Mouse (Mus musculus) midbrain, embryonic 12.5 days (tissue): ENCODE measurements around the gene Megf11. TPM values are rescaled to one million over a fixed set of nuclear protein-coding genes. Genes with fewer than 3 reads are reported as not detected.
"Not testable (repeated sequence)": the region's sequence is repeated elsewhere in the genome, so short reads cannot be mapped to it uniquely, and the experiment has no call there.

Source experiments
- ATAC-seq: fragments of 200-750 bp; cut with Nextera tagmentation; 2 replicates; pipeline ENCODE4 v1.8.0; 2017; ENCODE audit warnings: low read depth, moderate TSS enrichment, moderate library complexity; ENCODE audit not compliant: low FRiP score
- H3K27ac ChIP-seq: fragments of 300-500 bp; sonication (generic); replicated peaks from 2 replicates; pipeline ENCODE4 v1.5.1; 2016; ENCODE audit warnings: mild to moderate bottlenecking
- H3K27me3 ChIP-seq: fragments of 300-500 bp; sonication (generic); 2 replicates; pipeline ENCODE4 v1.6.1; 2016; ENCODE audit warnings: mild to moderate bottlenecking
- H3K36me3 ChIP-seq: fragments of 300-500 bp; sonication (generic); 2 replicates; pipeline ENCODE4 v1.6.1; 2016
- H3K4me1 ChIP-seq: fragments of 300-500 bp; sonication (generic); 2 replicates; pipeline ENCODE4 v1.6.1; 2016
- H3K4me2 ChIP-seq: fragments of 300-500 bp; sonication (generic); replicated peaks from 2 replicates; pipeline ENCODE4 v1.6.1; 2016; ENCODE audit warnings: mild to moderate bottlenecking, moderate library complexity
- H3K4me3 ChIP-seq: fragments of 300-500 bp; sonication (generic); 2 replicates; pipeline ENCODE4 v1.5.1; 2016; ENCODE audit warnings: mild to moderate bottlenecking
- H3K9ac ChIP-seq: fragments of 300-500 bp; sonication (generic); replicated peaks from 2 replicates; pipeline ENCODE4 v1.6.1; 2016; ENCODE audit warnings: mild to moderate bottlenecking, moderate library complexity
- H3K9me3 ChIP-seq: fragments of 300-500 bp; sonication (generic); 2 replicates; pipeline ENCODE4 v1.6.1; 2016; ENCODE audit warnings: mild to moderate bottlenecking
- WGBS: fragments of 180-500 bp; shearing (Covaris S2); methylation state at CpG from one replicate; pipeline ENCODE4 v1.1.7; 2016; 5-methylcytosine and 5-hydroxymethylcytosine counted together
- polyA plus RNA-seq: library from polyadenylated mRNA; unstranded; fragments of >200 nt; fragmentation: Nextera tagmentation; extraction: Ambion mirVana; gene quantifications from 2 replicates; pipeline ENCODE4 v1.2.1, GENCODE M21; 2016

Megf11 gene
- polyA plus RNA-seq, 1 experiment from 2014 or later, result 6.5 TPM

DNA sequence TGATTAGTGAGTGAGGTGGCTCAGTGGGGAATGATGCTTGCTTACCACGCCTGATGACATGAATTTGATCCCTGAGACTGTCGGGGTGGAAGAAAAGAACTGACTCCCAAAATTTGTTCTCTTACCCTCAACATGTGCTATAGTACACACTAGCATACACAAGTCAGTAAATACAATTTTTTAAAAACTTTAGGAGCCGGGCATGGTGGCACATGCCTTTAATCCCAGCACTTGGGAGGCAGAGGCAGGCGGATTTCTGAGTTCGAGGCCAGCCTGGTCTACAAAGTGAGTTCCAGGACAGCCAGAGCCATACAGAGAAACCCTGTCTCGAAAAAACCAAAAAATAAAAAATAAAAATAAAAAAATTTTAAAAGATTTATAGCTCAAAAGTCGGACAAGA lies 349.6 kb downstream of the Megf11 start:
- not testable (repeated sequence) for H3K27ac ChIP-seq, H3K4me1 ChIP-seq, H3K9ac ChIP-seq, H3K27me3 ChIP-seq, ATAC-seq, H3K4me3 ChIP-seq, H3K9me3 ChIP-seq, H3K4me2 ChIP-seq, H3K36me3 ChIP-seq
- WGBS, result 89% methylated on average over 7 of the region's 7 CpGs

GRCm38 (mm10) chr9:64736076-64736638 lies 350.7 kb downstream of the Megf11 start:
- Histone ChIP-seq H3K9me3 (no peaks in the 10 kb centered on the region), H3K4me3 (peak overlapping the region; percentile 88), H3K9ac (peak overlapping the region; percentile 90), H3K27me3 (no peaks in the 10 kb centered on the region), H3K27ac (peak overlapping the region; percentile 90), H3K4me2 (peak overlapping the region; percentile 72), H3K4me1 (peaks cover 6% of the 10 kb centered on the region), H3K36me3 (no peaks in the 10 kb centered on the region)
- no peak for ATAC-seq
- WGBS, result 12% methylated on average over 9 of the region's 9 CpGs

DNA sequence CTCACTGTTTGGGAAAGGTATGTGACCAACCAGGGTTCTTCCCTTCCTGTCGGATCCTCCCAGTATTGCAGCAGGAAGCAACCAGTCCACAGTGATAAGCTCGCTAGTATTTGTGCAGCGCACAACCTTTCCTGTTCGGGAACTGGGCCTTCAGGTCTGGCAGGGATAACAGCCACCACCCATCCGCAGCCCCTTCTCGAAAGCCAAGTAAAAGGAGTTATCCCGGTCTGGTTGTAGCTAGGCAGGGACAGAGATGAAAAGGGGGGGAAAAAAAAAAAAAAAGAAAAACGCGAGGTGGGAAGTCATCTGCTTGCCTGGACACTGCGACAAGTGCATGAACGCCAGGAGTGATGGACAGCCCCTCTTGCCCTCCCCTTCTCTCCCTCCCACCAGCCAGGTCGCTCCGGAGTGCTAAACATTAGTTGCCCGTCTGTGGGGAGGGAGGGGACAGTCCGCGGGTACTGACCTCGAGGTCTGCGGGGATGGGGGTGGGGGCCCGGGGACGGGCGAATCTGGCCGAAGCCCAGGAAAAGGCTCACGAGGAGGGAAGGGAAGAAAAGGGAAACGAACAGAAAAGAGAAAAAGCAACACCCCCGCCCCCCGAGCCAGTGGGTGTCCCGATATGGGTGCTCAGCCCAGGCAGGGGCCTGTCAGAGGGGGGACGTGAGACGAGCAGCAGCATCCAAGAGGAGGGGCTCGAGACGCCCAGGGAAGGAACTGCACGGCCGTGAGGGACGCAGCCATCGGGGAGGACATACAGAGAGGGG lies 351.4 kb downstream of the Megf11 start:
- Histone ChIP-seq H3K27me3 (no peaks in the 10 kb centered on the region), H3K9me3 (no peaks in the 10 kb centered on the region), H3K4me1 (peaks cover 6% of the 10 kb centered on the region), H3K36me3 (no peaks in the 10 kb centered on the region), H3K27ac (peak overlapping the region; percentile 90), H3K9ac (peak overlapping the region; percentile 90), H3K4me2 (peak overlapping the region; percentile 72), H3K4me3 (peak overlapping the region; percentile 88)
- peak; percentile 82 for ATAC-seq
- WGBS, result under 1% methylated on average over 28 of the region's 35 CpGs

GRCm38 (mm10) chr9:64737406-64738201 lies 352.2 kb downstream of the Megf11 start, which contains the start of gene Rab11a:
Rab11a (minus strand) TSS chr9:64737758.
- no peaks in the 10 kb centered on the region for H3K27me3 ChIP-seq
- H3K9me3 ChIP-seq, result no peaks in the 10 kb centered on the region
- WGBS, result under 1% methylated on average over 61 of the region's 61 CpGs
- peak; percentile 98 for ATAC-seq
- H3K36me3 ChIP-seq, result no peaks in the 10 kb centered on the region
- peak within 1 kb of the TSS; percentile 90 for H3K27ac ChIP-seq
- H3K9ac ChIP-seq, result peak within 1 kb of the TSS; percentile 90
- H3K4me2 ChIP-seq, result peak within 1 kb of the TSS; percentile 72
- H3K4me1 ChIP-seq, result peaks cover 6% of the 10 kb centered on the region
- peak within 1 kb of the TSS; percentile 88 for H3K4me3 ChIP-seq

GRCm38 (mm10) chr9:64739001-64739400 lies 353.6 kb downstream of the Megf11 start:
- 89% methylated on average over 2 of the region's 2 CpGs for WGBS
- H3K9ac ChIP-seq, result no peak overlapping the region
- no peaks in the 10 kb centered on the region for H3K9me3 ChIP-seq
- H3K4me2 ChIP-seq, result no peak overlapping the region
- H3K27ac ChIP-seq, result no peak overlapping the region
- H3K4me1 ChIP-seq, result peaks cover 6% of the 10 kb centered on the region
- no peaks in the 10 kb centered on the region for H3K36me3 ChIP-seq
- no peak overlapping the region for H3K4me3 ChIP-seq
- no peak for ATAC-seq
- no peaks in the 10 kb centered on the region for H3K27me3 ChIP-seq

- Histone ChIP-seq H3K36me3 (no peaks in the 10 kb centered on the region), H3K4me3 (no peak overlapping the region)
- WGBS, result 63% methylated on average over 1 of the region's 1 CpGs
Observed at GRCm38 (mm10) chr9:64742453-64742852, 357.0 kb downstream of the Megf11 start.

GRCm38 (mm10) chr9:64747735-64748134 lies 362.3 kb downstream of the Megf11 start:
- Histone ChIP-seq H3K27ac (no peak overlapping the region), H3K9me3 (no peaks in the 10 kb centered on the region), H3K9ac (no peak overlapping the region), H3K36me3 (no peaks in the 10 kb centered on the region), H3K4me1 (no peaks in the 10 kb centered on the region), H3K27me3 (no peaks in the 10 kb centered on the region), H3K4me2 (no peak overlapping the region), H3K4me3 (no peak overlapping the region)
- 85% methylated on average over 4 of the region's 4 CpGs for WGBS
- no peak for ATAC-seq

More at GRCm38 (mm10) chr9:64742453-64742852, 357.0 kb downstream of the Megf11 start:
- Histone ChIP-seq H3K27me3 (no peaks in the 10 kb centered on the region), H3K4me1 (no peaks in the 10 kb centered on the region), H3K4me2 (no peak overlapping the region), H3K27ac (no peak overlapping the region), H3K9me3 (no peaks in the 10 kb centered on the region), H3K9ac (no peak overlapping the region)
- no peak for ATAC-seq

DNA sequence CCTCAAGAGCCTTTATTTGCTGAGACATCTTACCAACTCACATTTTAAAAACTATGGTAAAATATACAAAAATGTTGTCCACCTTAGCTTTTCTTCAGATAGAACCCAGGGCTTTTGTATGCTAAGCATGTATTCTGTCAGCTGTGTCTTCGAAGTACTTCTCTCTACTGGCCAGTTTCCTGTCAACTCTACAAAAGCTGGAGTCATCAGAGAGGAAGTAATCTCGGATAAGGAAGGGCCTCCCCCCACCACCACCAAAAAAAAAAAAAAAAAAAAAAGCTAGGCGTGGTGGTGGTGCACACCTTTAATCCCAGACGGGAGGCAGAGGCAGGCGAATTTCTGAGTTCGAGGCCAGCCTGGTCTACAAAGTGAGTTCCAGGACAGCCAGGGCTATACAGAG lies 363.9 kb downstream of the Megf11 start:
- H3K4me2 ChIP-seq, result no peak overlapping the region
- no peak for ATAC-seq
- no peaks in the 10 kb centered on the region for H3K4me1 ChIP-seq
- H3K9me3 ChIP-seq, result no peaks in the 10 kb centered on the region
- 87% methylated on average over 6 of the region's 6 CpGs for WGBS
- no peak overlapping the region for H3K27ac ChIP-seq
- H3K27me3 ChIP-seq, result no peaks in the 10 kb centered on the region
- H3K36me3 ChIP-seq, result no peaks in the 10 kb centered on the region
- no peak overlapping the region for H3K9ac ChIP-seq
- no peak overlapping the region for H3K4me3 ChIP-seq

DNA sequence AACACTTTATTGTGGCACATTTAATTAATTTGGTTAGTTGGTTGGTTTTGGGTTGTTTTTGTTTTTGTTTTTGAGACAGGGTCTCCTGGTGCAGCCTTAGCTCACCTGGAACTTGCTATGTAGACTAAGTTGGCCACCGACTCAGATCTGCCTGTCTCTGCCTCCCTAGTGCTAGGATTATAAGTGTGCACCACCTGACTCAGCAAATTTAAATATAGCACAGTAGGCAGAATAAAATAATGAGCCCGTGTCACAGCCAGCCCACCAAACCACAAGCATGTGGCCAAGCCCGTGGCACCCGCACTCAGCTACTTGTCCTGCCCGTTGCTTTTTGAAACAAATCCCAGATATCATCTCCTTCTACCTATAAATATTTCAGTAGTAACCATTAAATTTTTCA lies 367.1 kb downstream of the Megf11 start:
- WGBS, result 89% methylated on average over 5 of the region's 5 CpGs
- H3K27me3 ChIP-seq, result no peaks in the 10 kb centered on the region
- ATAC-seq, result no peak
- no peaks in the 10 kb centered on the region for H3K36me3 ChIP-seq
- no peak overlapping the region for H3K9ac ChIP-seq
- no peak overlapping the region for H3K4me3 ChIP-seq
- H3K9me3 ChIP-seq, result no peaks in the 10 kb centered on the region
- no peak overlapping the region for H3K4me2 ChIP-seq
- H3K27ac ChIP-seq, result no peak overlapping the region
- no peaks in the 10 kb centered on the region for H3K4me1 ChIP-seq

DNA sequence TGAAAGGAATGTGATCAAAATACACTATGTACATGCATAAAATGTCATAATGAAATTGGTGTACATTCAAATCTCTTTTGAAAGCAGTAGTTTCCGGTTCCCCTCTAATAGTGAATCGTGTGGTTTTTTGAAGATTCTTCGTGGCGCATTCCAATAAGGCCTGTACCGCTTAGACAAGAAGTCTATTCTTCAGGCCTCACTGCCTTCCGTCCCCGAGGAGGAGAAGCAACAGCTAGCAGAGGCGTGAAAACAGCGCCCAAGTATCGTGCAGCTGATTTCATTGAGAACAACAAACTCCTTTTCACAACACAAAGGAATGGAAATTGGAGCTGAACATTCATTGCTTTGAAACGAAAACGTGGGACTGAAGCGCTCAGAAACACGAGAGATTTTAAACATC lies 372.6 kb downstream of the Megf11 start:
- WGBS, result 70% methylated on average over 14 of the region's 14 CpGs

More for the DNA sequence above, 372.6 kb downstream of the Megf11 start:
- no peaks in the 10 kb centered on the region for H3K36me3 ChIP-seq
- no peak overlapping the region for H3K4me3 ChIP-seq
- no peak overlapping the region for H3K9ac ChIP-seq
- ATAC-seq, result no peak
- no peak overlapping the region for H3K4me2 ChIP-seq
- no peaks in the 10 kb centered on the region for H3K9me3 ChIP-seq
- H3K4me1 ChIP-seq, result no peaks in the 10 kb centered on the region
- H3K27ac ChIP-seq, result no peak overlapping the region
- no peaks in the 10 kb centered on the region for H3K27me3 ChIP-seq
